Mouse (Mus musculus) brain, embryonic 14.5 days (tissue): ENCODE measurements at regions not wholly inside any gene's neighbourhood (a gene's known extent, or its start where the extent isn't known, plus 50 kb on each side); places are given as distances from the start of the nearest gene placed in this dataset.
"Not testable (repeated sequence)": the region's sequence is repeated elsewhere in the genome, so short reads cannot be mapped to it uniquely, and the experiment has no call there.

Experiments
- CTCF ChIP-seq: fragments of 200-500 bp; IDR thresholded peaks from 2 replicates; pipeline ENCODE4 v1.5.1; 2012; ENCODE audit warnings: inconsistent platforms, mild to moderate bottlenecking, moderate library complexity, borderline replicate concordance; ENCODE audit not compliant: insufficient read depth, insufficient read length; ENCODE audit errors: extremely low read depth
- POLR2A ChIP-seq: fragments of 200-500 bp; IDR thresholded peaks from 2 replicates; pipeline ENCODE4 v1.6.1; 2012; ENCODE audit warnings: mild to moderate bottlenecking, inconsistent platforms, borderline replicate concordance; ENCODE audit not compliant: poor library complexity, insufficient read depth, insufficient read length, severe bottlenecking; ENCODE audit errors: extremely low read depth

- TF ChIP-seq CTCF, POLR2A: not testable (repeated sequence)
Observed at GRCm38 (mm10) chr6:70260227-70260626, 531.8 kb downstream of the Rpia start.
